Mouse (Mus musculus): Measurements from ENCODE around the gene Cpeb3.

DNA sequence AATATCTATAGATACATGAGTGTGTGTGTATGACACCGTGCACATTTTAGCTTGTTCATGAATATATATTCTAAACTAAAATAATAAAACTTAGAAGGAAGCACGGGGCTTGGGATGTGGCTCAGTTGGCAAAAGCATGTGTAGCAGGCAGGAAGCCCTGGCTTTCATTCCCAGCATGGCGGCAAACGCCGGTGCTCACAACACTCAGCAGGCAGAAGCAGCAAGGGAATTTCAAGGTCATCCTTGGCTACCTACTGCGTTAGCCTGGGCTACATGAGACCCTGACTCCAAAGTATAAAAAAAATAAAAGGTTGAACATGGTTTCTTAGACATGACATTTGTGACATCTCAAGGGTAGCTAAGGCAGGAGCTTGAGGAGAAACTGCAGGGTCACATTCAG is 191.5 kb downstream of the Cpeb3 start:
- no peak for TF ChIP-seq CHD2 (IDR thresholded peaks at IDR 0.05; ENCODE audit: low read depth, low read length)
- no peak for TF ChIP-seq MAFK (IDR thresholded peaks at IDR 0.05; ENCODE audit: insufficient read depth, low read depth, low read length)

Data from ES-E14 (cell line).